Mouse (Mus musculus): ENCODE data around the gene Gm28539.
"Not testable (repeated sequence)": the region's sequence is repeated elsewhere in the genome, so short reads cannot be mapped to it uniquely, and the experiment has no call there.

The Gm28539 gene

DNA sequence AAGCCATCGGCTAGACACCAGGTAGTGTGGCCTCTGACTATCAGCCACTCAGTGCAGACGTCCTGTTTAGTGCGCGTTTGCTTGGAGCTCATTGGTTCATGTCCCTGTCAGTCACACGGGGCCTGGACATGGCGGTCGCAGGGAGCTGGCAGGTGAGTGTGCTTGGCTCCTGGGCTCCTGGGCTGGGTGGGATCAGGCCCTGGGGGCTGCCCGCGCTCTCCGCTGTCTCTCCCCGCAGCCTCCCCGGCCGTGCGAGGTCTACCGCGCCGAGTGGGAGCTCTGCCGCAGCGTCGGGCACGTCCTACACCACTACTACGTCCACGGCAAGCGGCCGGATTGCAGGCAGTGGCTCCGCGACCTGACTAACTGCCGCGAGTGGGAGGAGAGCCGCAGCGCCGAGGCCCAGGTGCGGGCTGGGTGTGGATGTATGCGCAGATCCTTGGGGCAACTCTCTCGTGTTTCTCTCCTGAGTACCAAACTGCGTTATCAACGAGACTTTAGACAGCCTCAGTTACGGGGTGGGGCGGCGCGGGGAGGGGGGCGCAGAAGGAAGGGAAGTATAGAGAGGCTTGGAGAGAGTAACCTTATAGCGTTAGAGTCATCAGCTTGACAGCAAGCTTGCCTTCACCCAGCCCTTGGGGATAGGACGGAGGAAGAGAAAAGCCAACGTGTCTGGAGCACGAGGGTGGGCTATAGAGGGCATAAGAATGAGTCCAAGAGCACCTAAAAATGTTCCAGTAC lies at the start of gene Gm28539, which contains the start of gene 2510002D24Rik:
Gene Gm28539 (plus strand): TSS at position 117 of the 741 bp plus-strand sequence.
Gene 2510002D24Rik (plus strand): TSS at position 111 of the 741 bp plus-strand sequence.
- peak; percentile 87 for DNase-seq (ENCODE audit: low spot score)

DNA sequence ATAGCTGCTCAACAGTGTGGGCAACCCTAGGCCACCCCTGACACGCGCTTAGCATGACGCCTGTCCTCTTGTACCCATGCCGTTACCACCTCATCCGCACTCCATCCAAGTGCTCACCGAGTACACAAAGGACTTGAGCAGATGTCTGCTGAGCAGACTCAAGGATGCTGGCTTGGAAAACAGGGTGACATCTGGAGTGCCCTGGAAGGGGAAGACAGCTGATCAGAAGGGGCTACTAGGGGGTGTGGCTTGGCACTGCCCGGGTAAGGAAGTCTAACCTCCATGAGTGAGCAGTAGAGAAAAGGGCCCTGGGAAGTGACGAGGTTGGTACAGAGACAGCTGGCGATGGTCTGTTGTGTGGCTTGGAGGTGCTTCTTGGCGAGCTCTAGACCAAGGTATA lies 49.7 kb upstream of the Gm28539 start:
- DNase-seq (ENCODE audit: low spot score) = no peak

DNA sequence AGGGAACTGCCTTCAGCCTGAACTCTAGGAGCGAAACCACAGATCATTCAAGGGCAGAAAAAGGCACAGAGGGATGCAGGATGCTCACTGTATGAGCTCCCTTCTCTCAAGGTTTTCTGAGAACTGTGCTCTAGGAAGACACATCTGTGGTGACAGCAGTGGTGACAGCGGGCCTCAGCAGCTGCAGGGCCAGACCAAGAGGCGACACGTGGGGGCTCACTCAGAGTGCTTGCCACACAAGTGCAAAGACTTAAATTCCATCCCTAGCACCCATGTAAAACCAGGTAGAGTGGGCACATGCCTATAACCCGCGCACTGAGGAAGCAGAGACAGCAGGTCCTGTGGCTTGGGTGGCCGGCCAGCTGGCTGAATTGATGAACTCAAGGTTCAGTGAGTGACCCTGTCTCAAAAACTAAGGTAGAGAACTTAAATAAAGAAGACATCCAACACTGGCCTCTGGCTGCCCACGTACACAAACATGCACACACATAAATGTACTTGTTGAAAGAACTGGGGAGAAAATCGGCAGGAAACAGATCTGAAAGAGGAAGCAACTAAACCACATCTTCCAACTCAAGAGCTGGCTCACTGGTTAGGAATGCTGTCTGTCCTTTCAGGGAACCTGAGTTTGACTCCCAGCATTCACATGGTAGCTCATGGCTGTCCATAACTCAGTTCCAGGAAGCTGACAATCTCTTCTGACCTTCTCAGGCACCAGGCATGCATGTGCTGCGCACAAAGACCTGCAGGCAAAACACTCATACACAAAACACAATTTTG lies 47.6 kb upstream of the Gm28539 start:
- DNase-seq (ENCODE audit: low spot score) = no peak

DNA sequence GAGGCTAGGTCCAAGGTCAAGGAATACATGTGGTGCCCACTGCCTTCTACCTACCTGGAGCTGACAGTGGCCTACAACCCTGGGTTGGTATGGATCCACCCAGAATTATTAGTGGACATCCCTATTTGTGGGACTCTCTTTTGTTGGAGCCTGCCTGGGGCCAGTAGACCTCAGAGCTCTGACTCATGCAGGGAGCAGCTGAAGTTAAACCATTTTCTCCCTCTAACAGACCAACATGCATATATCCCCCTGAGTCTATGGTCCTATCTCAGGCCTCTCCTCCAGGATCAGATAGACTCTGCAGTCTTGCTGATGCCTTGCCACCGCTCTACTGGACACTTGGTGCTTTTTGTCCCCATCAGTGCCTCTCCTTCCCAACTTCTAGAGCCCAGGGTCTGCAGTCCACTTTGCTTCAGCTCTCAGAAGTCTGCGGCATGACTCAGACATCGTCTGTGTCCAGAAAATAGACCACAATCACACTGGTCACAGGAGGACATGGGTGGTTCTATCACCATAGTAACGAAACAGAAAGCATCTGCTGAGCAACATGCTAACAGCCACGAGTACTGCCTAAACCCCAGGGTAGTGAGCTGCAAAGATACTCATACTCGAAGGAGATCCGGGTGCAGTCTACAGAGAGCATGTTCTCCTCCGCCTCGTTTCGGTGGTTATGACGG lies 41.0 kb upstream of the Gm28539 start:
- no peak for DNase-seq (ENCODE audit: low spot score)

DNA sequence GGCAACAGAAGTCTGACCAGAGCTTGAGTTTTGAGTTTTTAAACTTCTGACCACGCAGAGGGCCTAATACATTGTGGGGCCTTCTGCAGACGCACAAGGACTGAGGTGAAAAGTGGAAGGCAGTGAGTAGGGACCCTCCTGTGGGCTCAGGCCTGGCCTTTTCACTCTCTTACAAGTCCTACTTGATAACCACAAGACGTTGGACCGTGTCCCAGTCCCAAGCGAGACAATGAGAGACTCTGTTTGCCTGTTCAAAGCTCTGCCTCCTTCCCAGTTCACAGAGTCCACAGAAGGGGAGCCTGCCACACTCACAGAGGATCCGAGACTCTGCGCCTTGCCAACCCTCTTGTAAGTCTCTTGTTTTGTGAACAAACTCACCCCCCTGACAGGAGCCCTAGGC lies 39.7 kb upstream of the Gm28539 start:
- no peak for DNase-seq (ENCODE audit: low spot score)

DNA sequence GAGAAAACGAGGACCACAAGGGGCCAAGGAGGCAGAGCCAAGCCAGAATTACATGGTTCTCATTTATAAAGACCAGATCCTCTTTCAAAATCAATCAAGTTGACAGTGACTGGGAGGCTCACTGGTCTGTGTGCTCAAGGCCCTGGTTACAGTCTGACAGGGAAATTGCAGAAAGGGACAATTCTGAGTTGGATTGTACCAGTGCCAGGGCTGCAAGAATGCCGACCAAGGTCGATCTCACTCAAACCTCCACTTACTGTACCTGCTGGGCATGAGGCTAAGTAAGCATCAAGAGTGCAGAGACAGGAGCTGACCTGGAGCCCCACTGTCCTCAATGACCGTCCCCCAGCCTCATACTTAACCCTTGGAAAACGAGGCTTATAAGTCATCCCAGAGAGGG lies 38.2 kb upstream of the Gm28539 start:
- DNase-seq (ENCODE audit: low spot score) = no peak

DNA sequence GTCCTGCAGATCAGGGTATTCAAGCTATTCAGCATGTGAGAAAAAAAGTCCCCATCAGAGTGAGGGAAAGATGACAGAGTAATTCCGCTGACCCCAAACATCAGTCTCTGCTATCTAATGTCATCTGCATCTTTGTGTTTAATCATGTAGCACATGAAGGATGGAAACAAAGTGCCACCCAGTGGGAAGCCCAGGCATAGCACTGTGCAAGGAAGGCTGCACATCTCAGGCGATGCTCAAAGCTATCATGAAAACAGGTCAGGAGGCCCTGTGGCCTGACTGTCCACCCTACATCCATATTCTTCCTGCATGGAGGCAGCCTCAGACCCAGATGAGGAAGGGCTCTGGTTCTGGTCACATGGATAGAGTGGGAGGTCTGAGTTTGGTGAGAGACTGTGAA lies 37.5 kb upstream of the Gm28539 start:
- no peak for DNase-seq (ENCODE audit: low spot score)

DNA sequence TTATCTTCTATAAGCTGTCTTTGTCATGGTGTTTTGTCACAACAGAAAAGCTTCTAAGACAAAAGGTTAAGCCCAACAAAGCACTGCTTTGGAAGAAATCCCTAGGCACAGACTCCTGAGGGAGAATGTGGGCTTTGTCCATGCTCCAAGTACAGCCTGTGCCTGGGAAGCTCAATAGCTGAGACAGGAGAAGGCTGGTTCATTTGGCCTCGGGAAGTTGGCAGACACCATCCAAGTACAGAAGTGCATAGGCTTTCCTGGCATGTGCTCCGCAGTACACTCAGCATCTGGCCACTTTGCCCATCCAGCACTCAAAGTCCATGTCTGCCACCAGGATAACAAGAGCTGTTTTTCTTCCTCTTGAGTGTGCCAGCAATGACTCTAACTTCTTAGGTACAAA lies 30.6 kb upstream of the Gm28539 start:
- DNase-seq (ENCODE audit: low spot score) = no peak

DNA sequence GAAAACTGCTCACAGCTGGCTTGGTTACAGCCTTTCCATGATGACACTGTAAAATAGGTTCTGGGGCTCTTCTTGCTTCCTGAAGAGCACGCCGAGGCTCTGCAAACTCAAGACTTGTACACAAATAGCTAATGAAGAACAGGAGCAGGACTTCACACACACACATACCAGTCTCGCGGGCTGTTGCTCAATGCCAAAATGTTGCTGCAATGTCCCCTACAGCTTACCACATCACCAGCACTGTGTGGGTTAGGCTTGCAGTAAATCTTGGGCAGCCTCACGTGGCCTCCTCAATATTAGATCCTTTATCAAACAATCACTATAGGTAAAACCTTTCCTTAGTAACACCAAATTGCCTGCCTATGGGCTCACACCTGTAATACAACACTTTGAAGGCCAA lies 27.4 kb upstream of the Gm28539 start:
- DNase-seq (ENCODE audit: low spot score) = no peak

DNA sequence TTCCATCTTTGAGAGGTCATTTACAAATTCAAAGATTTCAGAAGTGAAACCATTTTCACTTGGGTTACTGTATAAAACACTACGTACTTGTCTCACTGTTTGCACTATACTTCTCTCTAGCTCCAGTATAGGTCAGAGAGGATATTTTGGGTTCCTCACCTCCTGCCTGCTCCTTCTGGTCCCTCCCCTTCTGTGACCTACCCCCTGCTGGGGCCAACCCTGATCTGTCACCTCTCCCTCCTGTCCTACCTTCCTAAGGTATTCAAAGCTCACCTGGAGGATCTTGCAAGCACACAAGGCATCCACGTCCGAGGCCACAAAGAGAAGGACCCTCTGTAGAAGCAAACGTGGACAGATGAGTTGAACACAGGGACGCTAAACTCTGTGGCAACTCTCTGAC lies 25.4 kb upstream of the Gm28539 start:
- peak; percentile 8 for DNase-seq (ENCODE audit: low spot score)

DNA sequence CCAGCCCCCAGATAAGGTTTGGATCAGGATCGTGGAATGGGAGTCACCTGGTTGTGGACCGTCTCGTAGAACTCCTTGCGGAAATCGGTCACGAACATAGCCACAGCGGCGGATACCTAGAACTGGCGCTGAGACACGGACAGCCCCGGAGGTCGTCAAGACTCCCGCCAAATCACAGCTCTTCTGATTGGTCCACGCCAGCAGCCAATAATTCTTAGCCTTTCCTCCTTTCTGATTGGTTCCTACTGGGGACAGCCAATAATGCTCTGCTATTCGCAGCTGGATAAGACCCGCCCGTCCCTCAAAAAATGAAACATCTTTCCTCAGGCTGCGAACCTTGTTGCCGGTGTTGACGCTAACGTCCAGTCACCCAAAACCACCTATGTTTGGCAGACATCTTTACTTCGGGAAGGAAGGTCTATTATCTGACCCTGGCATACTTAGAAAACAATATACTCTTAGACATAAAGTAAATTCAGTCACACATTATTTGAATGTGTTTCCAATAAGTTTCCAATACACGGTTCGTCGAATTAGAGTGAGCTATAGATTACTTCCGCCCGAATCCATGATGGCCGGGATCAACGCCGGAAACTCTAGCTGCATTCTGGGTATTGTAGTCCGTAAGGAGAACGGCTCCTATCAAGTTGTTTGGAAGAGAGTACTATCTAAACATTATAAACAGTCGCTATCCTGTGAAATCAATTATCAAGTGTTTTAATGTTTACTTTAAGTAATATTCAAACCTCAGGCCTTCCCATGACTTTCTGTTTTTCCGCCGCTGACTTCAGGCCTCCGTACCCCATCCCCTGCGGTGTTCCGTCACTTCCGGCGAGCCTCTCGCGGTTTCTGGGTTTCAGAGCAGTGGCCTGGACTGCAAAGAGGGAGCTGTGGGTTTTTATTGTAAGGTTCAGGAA lies 24.7 kb upstream of the Gm28539 start, which contains the start of the genes Ufd1 and Cdc45:
Gene Ufd1 (plus strand): TSS at position 312 of the 917 bp plus-strand sequence.
Gene Cdc45 (minus strand): TSS at position 520 of the 917 bp plus-strand sequence.
- peak; percentile 92 for DNase-seq (ENCODE audit: low spot score)

DNA sequence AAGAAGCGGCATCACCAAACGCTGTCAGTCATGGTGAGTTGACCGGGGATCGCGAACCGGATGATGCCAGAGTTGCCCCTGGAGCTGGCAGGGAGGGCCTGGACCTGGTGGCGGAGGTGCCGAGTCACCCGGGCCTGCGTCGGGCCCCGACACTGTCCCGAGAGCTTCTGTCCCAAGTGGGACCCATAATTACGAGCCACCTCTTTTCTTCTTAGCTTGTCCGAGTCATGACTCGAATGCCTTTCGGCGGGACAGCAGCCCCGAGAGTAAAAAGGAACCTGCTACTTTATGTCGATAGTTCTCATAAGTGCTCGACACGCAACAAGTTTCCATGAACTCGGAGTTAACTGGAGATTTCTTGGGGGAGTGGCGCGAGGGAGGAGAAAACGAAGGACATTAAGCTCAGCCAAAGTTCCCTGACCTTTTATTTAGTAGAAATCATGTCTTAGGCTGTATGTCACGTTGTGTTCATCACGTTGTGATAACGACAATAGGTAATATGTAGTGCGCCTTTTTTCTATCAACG lies 23.9 kb upstream of the Gm28539 start:
- no peak for DNase-seq (ENCODE audit: low spot score)

DNA sequence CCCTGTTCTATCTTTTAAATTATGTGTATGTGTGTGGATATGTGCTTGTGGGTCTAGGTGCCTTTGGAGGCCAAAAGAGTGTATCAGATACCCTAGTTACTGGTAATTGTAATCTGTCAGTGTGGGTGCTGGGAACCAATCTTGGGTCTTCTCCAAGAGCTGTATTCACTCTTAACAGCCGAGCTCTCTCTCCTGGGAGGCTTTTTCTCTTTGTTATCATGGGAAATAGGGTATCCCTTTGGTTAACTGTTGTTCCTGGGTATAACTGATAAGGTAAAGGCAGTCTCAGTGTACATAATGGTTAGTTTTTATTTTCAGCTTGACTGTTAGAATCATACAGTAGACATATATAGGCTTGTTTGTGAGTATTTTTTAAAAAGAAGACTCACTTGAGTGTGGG lies 14.0 kb upstream of the Gm28539 start:
- DNase-seq (ENCODE audit: low spot score) = no peak

DNA sequence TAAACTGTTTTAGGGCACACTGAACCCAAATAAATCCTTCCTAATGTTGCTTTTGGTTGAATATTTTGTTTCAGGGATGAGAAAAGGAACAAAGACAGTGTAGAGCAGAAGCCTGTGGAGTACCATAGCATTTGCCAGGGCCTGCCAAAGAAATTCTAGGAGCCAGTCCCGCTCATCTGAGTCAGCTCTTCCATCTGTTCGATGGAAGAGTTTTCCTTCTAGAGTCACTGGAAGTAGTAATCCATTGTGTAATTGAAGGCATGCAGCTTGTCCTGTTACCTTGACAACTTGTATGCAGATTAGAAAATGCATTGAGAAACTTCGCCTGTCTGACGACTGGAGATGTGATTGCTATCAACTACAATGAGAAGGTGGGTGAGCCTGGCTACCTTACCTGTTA lies 13.5 kb upstream of the Gm28539 start:
- no peak for DNase-seq (ENCODE audit: low spot score)

DNA sequence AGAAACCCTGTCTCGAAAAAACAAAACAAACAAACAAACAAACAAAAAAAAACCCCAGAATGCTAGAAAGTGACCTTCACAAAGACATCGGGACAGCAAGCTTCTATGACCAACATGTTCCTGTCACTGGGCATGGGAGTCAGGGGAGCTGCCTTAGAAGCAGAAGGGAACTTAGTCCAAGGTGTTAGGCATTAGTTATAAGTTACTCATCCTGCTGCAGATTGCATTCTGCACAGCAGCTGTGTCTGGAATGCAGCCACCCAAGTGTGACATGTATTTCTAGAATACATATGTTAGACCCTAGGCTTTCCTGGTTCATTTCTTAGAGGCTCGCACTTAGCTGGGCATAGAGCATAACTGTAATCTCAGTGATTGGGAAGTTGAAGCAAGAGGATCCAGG lies 7.8 kb upstream of the Gm28539 start:
- DNase-seq (ENCODE audit: low spot score) = no peak

DNA sequence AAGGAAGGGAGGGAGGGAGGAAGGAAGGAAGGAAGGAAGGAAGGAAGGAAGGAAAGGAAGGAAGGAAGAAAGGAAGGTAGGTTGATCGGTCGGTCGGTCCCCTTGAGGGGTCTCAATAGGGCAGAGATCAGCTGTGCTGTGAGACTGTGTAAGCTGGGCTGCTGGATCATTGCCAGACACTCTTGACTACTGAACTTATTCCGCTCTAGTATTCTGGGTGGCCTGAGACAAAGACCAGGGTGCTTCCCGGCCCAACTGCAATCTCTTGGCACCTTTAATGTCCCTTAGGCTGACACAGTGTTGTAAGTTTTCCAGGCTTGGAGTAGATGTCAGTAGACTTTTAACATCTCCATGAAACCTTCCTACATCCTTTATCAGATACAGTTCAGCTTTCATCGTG lies 7.3 kb upstream of the Gm28539 start:
- DNase-seq (ENCODE audit: low spot score) = no peak

DNA sequence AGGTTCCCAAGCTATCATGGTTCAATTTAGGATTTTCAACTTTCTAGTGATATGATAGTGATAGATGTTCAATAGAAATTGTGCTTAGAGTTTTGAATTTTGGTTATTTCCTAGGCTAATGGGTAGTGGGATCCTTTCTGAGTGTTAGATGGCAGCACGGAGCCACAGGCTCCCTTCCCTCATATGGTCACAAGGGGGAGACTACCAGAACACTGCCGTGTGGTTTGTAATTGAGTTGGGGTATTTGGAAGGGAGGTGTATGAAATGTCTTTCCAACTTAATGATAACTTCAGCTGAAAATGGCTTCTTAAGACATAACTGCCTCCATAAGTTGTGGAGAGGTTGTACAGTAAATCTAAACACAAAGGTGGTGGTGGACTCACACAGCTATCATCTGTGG lies 2.9 kb upstream of the Gm28539 start:
- DNase-seq (ENCODE audit: low spot score) = no peak

DNA sequence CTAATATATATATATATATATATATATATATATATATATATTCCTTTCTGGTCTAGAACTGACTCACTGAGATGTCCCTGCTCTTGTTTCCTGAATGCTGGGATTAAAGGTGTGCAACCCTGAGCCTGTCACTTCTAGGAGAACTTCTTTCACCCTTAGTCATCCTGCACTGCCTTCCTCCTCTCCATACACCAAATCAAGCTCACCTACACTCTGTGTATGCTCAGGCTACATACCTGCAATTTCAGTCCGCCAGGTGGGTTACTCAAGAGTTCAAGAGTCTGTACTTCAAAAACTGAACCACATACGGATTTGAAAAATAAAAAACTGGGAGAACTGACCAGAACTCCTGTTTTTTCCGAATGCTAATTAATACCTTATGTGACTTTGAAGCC lies 314 bp upstream of the Gm28539 start:
- no peak for DNase-seq (ENCODE audit: low spot score)

DNA sequence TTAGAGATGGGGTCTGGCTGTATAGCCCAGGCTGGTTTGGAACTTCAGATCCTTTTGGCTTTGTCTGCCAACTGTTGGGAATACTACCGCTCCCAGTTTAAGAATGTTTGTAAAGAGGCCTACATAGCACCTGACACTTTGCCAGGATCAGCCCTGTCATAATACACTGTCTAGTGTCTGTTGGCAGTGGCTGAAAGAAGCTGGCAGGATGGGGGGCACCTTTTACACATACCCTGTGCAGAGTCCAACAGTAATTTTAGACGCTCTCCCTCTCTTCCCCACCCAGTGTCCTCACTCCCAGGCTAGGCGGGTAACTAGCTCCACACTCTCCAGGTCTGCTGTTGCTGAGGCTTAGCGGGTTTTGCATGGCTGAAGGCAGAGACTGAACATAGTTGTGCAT lies 2.0 kb downstream of the Gm28539 start:
- DNase-seq (ENCODE audit: low spot score) = no peak

DNA sequence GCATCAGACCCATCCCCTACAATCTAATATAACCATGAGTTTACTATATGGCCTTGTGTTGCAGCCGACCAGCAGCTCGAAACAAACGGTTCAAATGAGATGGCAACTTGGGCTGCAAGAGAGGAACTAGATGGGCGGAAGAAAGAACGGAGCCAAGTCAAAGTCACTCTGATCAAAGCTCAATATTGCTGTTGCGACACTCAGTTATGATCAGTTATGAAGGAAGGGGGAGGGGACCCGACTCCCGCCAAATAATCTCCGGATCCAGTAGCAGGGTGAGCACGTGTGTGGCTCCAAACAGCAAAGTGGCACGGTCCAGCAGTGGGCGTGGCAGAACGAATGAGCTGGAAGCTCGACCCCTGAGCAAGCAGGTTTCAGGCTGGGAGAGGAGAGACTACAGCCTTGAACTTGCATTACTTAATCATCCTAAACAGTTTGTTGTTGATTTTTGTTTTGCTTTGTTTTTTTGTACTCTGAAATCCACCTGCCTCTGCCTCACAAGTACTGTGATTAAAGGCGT lies 10.0 kb downstream of the Gm28539 start:
- DNase-seq (ENCODE audit: low spot score) = no peak

DNA sequence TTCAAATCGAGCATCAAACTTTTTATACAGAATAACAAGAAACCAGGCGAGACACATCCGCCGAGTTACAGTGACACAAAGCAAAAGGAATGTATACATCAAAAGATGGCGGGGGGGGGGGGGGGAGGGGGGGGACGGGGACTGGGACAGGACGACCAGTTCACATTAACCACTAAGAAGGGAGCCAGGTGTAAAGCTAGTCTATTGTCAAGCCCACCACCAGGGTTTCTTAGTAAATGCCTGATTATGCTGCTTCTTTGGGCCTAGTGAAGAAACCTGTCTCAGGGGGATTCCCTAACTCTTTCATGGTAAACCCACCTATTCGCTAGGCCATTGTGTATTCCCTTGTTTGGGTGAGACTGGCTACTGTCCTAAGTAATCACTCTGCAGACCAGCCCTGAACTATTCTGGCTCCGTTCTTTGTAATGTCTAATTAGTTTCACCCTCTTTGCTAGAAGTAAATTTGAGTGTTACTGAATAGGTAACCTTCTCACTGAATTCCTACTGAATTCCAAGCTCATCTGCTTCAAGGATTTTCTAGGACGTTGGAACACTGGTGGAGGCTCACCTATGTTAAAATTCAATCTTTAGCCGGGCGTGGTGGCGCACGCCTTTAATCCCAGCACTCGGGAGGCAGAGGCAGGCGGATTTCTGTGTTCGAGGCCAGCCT lies 13.3 kb downstream of the Gm28539 start:
- DNase-seq (ENCODE audit: low spot score) = not testable (repeated sequence)

All from T-cell, adult 2 months (primary cell).